Mouse (Mus musculus) gonadal fat pad, adult 2 months (tissue): ENCODE data around the gene Eif3l. TPM values are rescaled to one million over a fixed set of nuclear protein-coding genes. Genes with fewer than 3 reads are reported as not detected.
A peak's percentile ranks its signal among the peaks of the same experiment; 100 is the strongest.

Experiments used
- DNase-seq: peaks from one replicate; pipeline ENCODE4 v3.0.0-alpha.2; 2012; ENCODE audit warnings: low read depth
- polyA plus RNA-seq: library from polyadenylated mRNA; depleted of rRNA; stranded (reverse); fragments of >200 nt; gene quantifications from 2 replicates; pipeline ENCODE4 v1.2.3, GENCODE M21; 2012; rRNA removed

Gene Eif3l
- polyA plus RNA-seq, 1 experiment = 195 TPM

DNA sequence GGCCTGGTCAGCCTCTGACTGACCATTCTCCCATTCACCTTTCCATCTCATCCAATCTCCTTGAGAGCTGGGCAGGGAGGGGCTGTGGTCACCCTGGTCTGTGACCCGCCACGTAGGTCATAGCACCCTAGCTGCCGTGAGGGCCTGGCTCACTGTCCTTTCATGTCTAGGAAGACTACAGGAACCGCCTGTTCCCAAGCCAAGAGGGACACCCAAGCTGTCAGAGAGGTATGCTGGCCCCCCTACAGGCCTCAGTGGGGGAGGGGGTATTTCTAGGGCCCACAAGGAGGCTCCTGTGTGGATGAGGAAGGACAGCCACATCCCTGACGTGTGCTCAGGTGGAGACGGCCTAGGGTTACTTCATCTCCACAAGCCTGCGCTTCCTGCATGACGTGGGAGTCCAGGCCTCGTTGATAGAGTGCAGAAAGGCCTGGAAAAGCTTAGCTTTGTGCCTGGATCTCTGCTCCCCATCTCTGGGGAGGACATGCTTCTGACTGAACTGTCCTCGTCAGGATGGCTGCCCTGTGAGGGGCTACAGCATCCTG is 49.4 kb downstream of the Eif3l start:
- DNase-seq = no peak

DNA sequence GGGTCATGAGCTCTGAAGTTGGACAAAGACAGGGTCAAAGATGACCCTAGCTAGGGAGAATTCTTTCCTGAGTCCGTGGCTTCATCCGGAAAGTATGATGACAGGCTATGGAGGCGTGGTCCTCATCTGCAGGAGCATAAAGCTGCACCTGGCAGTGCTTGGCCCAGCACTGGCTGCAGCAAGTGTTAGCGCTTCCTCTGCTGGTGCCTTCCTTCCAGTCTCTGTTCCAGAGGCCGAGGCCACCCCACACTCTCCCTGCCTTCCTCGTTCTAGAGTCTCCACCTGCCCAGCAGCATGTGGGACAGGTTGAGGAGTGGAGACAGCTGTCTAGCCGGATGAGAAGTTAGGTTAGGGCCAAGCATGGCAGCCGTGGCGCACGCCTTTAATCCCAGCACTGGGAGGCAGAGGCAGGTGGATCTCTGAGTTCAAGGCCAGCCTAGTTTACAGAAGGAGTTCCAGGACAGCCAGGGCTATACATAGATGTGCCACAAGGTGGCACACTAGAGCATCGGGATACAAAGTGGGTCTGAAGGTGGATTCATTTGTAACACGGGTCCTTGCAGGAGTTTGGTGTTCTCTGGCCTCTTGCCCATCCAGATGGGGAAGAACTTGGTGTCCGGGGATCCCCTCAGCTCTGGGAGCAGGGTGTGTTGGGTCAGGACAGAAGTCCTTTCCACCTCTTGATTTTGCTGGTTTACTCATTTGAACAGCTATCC is 51.4 kb downstream of the Eif3l start:
- no peak for DNase-seq

DNA sequence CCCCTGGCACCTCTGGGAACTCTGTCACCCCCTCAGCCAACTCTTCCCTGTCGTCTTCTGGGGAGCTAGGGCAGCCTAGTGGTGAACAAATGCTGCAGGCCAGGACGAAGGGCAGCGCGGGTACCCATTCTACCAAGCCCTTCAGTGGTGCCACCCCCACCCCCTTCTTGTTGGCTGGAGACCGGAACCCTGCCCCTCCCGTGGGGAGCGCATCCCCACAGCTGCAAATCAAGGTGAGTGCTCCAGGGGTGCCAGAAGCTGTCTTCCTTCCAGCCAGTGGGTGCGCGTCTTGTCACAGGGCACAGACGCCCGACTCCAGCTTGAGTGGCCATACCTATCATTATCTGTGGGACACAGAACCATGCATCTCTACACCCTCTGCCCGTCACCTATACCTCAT is 52.1 kb downstream of the Eif3l start:
- no peak for DNase-seq

- DNase-seq = no peak
Observed at GRCm38 (mm10) chr15:79128208-79128607, 53.2 kb downstream of the Eif3l start.

DNA sequence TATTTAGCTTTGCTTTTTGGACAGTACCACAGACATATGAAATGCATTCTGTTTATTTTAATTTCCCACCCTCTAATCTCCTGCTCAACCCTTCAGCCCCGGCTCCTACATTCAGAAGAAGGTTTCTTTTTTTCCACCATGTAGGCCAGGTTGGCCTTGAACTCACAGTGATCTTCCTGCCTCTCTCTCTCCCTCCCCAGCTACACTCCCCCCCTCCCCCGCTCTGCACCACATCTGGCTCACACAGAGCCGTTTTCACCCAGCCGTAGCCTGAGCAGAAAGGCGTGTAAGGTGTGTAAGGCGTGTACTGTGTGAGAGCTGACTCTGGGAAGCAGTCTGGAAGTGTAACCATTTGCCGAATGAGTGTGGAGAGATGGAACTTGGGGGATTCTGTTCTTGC is 54.3 kb downstream of the Eif3l start:
- DNase-seq = no peak

DNA sequence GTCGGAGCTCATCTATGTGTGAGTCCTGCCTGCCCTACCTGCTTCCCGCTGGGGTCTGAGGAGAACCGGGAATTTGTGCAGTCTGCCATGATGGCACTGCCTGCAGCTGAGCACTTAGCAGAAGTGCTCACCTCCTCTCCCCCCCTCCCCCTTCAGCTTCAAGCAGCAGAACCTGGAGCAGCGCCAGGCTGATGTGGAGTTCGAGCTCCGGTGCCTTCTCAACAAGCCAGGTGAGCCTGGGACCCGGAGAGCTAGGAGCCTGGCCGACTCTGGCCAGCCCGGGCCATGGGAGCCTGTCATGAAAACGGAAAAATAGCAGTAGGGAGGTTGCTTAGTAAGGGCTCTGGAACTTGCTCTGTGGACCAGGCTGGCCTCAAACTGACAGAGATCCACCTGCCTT is 55.8 kb downstream of the Eif3l start:
- DNase-seq = no peak

- peak; percentile 95 for DNase-seq
Observed at GRCm38 (mm10) chr15:79131442-79131841, 56.5 kb downstream of the Eif3l start.

- no peak for DNase-seq
Observed at GRCm38 (mm10) chr15:79133191-79133661, 58.2 kb downstream of the Eif3l start.

DNA sequence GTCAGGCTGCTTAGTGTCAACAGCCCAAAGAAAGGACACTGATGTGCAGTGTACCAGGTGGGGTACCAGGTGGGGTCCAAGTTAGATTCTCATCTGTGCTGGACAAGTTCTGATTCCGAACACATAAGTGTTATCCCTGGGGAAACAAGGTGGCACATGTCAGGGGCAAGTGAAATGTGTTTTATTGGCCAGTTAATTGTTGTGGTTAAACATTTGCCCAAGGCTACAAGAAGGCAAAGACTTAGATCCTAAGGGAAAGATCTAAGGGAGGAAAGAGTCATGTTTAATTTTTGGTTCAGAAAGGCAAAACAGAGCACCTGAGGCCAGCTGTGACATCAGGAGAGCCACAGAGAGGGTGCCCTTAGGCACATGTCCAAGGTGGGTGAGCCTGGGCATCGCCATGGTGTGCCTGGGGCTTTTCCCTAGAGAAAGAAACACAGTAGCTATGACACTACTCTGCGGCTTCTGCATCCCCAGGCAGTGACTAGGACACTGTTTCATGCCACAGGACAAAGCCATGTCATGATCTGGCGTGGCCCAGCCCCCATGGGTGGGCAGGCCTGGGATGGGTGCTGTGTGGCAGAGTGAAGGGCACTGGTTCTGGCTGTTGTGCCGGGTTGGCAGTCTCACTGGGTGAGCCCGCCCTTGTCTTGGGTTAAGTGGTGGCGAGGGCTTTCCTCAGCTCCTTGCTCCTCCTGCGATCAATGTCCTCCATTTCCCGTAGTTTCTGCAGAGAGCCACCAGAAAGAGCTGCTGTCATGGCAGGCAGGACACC is 59.7 kb downstream of the Eif3l start:
- DNase-seq = no peak

GRCm38 (mm10) chr15:79135332-79135731 is 60.4 kb downstream of the Eif3l start:
- no peak for DNase-seq

- DNase-seq = no peak
Observed at GRCm38 (mm10) chr15:79135783-79136575, 61.0 kb downstream of the Eif3l start.

GRCm38 (mm10) chr15:79139640-79140039 is 64.7 kb downstream of the Eif3l start:
- DNase-seq = no peak

- DNase-seq = no peak
Observed at GRCm38 (mm10) chr15:79140866-79141565, 66.0 kb downstream of the Eif3l start, which contains the start of the genes Polr2f and 1700088E04Rik. TSS of gene Polr2f (plus strand) at chr15:79141009. TSS of gene 1700088E04Rik (minus strand) at chr15:79141253.

DNA sequence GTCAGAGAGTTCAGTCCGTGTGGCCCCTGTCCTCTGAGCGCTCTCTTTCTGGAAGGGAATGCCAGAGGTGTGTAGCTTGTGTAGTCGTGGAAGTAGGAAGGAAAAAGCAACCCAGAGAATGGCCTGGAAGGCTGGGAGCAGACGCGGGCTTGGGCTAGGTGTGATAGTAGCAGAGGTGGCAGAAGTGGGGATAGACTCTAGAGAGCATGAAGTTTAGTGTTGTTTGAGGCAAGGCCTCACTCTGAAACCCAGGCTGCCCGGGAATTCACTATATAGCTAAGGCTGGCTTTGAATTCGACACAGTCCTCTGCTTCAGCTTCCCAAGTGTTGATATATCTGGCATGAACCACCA is 66.6 kb downstream of the Eif3l start:
- no peak for DNase-seq

GRCm38 (mm10) chr15:79143316-79143715 is 68.3 kb downstream of the Eif3l start:
- DNase-seq = no peak

Other genes starting within 250 kb of the Eif3l start
- gene Cdc42ep1, start 232.6 kb upstream of the Eif3l start, polyA plus RNA-seq = 80.3 and 115 TPM in 2 replicates
- 2.4 and 5.9 TPM in 2 replicates for gene Lgals2, start 219.7 kb upstream of the Eif3l start, polyA plus RNA-seq
- gene Gga1, start 198.0 kb upstream of the Eif3l start, polyA plus RNA-seq = 69.0 and 70.0 TPM in 2 replicates
- gene Gm49510, start 175.5 kb upstream of the Eif3l start, polyA plus RNA-seq = not detected in 2 replicates
- gene Sh3bp1, start 175.4 kb upstream of the Eif3l start, polyA plus RNA-seq = 23.4 and 24.5 TPM in 2 replicates
- 6.2 and 8.8 TPM in 2 replicates for gene Pdxp, start 161.3 kb upstream of the Eif3l start, polyA plus RNA-seq
- 1,886 and 3,971 TPM in 2 replicates for gene Lgals1, start 148.5 kb upstream of the Eif3l start, polyA plus RNA-seq
- gene Nol12, start 140.2 kb upstream of the Eif3l start, polyA plus RNA-seq = 28.1 and 30.2 TPM in 2 replicates
- gene Triobp, start 127.5 kb upstream of the Eif3l start, polyA plus RNA-seq = 57.0 and 69.1 TPM in 2 replicates
- 71.6 and 91.7 TPM in 2 replicates for gene H1f0, start 46.7 kb upstream of the Eif3l start, polyA plus RNA-seq
- 1.7 and 2.9 TPM in 2 replicates for gene Galr3, start 33.3 kb upstream of the Eif3l start, polyA plus RNA-seq
- gene Ankrd54, start 12.3 kb upstream of the Eif3l start, polyA plus RNA-seq = 58.2 and 59.8 TPM in 2 replicates
- gene Micall1, start 33.7 kb downstream of the Eif3l start, polyA plus RNA-seq = 25.2 and 28.3 TPM in 2 replicates
- gene Polr2f, start 65.8 kb downstream of the Eif3l start, polyA plus RNA-seq = 41.4 and 56.3 TPM in 2 replicates
- 15.7 and 15.8 TPM in 2 replicates for gene 1700088E04Rik, start 66.1 kb downstream of the Eif3l start, polyA plus RNA-seq
- gene Sox10, start 90.1 kb downstream of the Eif3l start, polyA plus RNA-seq = 0.85 and 1.5 TPM in 2 replicates
- 33.0 and 33.9 TPM in 2 replicates for gene Pick1, start 154.0 kb downstream of the Eif3l start, polyA plus RNA-seq
- 0.11 and 0.46 TPM in 2 replicates for gene Gm49486, start 154.2 kb downstream of the Eif3l start, polyA plus RNA-seq
- gene Slc16a8, start 179.6 kb downstream of the Eif3l start, polyA plus RNA-seq = 0.06 and 0.26 TPM in 2 replicates
- gene Baiap2l2, start 210.4 kb downstream of the Eif3l start, polyA plus RNA-seq = 1.3 and 1.9 TPM in 2 replicates